Mouse (Mus musculus): Measurements from ENCODE around the gene Lonp1.
A peak's percentile ranks its signal among the peaks of the same experiment; 100 is the strongest.
"Not testable (repeated sequence)": the region's sequence is repeated elsewhere in the genome, so short reads cannot be mapped to it uniquely, and the experiment has no call there.

The Lonp1 gene

GRCm38 (mm10) chr17:56625495-56625894, 1.2 kb downstream of the Lonp1 start:
- DNase-seq (ENCODE audit: low read depth), result peak; percentile 35

- no peak for DNase-seq (ENCODE audit: low read depth)
These were observed 9.1 kb downstream of the Lonp1 start for GRCm38 (mm10) chr17:56617628-56618027.

DNA sequence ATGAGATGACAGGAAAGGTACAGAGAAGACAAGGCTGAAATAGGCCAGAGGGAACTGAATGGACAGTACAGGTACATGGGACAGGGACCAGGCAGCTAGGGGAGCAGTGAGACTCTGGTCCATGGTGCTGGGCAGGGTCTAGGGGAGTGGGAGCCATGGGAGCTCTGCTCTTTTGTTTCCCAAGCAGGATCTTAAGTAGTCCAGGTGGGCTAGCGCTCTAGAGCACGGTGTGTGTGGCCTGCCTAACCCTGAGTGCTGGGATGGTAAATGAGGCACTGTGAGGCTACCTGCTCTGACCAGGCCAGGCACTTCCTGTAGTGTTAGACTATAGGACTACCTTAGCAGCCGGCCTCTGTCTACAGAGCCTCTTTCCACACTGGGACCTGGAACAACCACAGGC, 10.0 kb downstream of the Lonp1 start:
- no peak for DNase-seq (ENCODE audit: low read depth)

GRCm38 (mm10) chr17:56615792-56616191, 10.9 kb downstream of the Lonp1 start:
- no peak for DNase-seq (ENCODE audit: low read depth)

DNA sequence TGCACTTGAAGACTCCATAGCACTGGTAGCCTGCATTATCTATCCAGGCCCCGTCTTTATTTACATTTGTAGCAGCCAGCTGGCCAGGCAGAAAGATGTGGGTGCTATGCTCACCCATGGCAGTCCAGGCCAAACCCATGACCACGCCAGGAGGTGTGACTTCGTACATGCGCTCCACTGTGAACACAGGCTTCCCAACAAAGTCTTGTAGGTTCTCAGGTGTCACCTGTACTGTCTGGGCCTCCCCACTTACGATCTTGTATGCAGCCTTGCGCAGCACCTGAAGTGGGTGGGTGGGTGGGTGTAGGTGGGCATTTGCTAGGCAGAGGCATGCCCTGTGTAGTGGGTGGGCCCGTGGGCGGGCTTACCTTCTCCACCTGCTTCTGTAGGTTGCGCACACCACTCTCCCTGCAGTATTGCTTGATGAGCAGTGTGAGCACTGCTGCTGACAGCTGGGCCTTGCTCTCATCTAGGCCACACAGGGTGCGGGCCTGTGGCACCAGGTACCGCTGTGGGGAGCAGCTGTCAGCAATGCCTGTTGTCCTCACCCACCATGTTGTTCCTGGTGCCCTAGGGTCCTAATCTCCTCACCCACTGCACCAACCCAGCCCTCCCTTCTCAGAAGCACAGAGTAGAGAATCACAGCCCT, 11.4 kb downstream of the Lonp1 start:
- DNase-seq (ENCODE audit: low read depth), result no peak

DNA sequence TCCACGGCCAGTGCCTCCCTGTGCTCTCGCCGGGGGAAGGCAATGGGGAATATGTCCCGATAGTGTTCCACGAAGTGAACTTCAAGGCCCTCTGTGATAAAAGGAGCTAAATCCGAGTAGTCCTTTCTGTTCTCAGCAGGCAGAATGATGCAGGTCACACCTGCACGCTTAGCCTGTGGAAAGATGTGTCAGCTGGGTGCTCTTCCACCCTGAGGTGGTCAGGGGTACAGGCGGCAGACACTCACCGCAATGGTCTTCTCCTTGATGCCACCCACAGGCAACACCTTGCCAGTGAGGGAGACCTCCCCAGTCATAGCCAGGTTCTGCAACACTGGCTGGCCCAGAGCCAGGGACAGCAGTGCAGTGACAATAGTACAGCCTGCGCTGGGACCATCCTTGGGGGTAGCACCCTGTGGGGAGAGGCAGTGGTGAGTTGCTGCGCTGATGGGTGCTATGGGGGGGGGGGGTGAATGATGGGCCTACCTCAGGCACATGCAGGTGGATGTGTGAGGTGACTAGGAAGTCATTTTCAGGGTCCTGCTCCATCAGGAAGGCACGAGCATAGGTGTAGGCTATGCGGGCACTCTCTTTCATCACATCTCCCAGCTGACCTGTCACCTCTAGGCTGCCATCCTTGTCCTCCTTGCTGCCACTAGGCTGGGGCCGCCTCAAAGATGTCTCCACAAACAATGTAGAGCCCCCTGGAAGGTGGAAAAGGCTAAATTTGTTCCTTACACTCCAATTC, 12.1 kb downstream of the Lonp1 start:
- DNase-seq (ENCODE audit: low read depth), result peak; percentile 43

- DNase-seq (ENCODE audit: low read depth), result peak; percentile 44
These were observed 12.8 kb downstream of the Lonp1 start for GRCm38 (mm10) chr17:56613893-56614292.

DNA sequence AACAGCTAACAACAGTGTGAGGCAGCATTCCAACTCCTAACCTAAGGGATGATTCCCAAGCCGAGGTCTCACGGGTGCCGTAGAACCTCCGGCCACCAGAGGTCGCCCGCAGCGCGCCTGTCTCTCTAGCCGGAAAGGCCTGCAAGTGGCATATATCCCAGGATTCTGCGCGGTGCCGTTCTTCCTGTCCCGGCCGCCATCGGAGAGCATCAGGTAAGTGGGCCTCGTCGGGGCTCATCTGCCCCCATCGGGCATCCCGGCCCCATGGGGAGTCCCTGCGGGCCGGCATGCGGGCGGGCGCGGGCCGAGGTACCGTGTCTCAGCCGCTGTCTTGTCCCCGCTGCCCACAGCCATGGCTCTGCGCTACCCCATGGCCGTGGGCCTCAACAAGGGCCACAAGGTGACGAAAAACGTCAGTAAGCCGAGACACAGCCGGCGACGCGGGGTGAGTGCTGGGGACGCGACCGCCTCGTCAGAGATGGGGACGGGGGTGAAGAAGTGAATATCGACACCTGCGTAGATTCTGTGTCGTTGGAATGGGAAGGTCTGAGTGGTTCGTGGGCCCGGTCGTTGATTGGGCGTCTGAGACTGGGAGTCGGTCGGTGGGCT, 13.3 kb downstream of the Lonp1 start, which contains the start of gene Rpl36:
Gene Rpl36 (plus strand): TSS at position 181 of the 609 bp plus-strand sequence.
- peak; percentile 98 for DNase-seq (ENCODE audit: low read depth)

- not testable (repeated sequence) for DNase-seq (ENCODE audit: low read depth)
These were observed 14.1 kb downstream of the Lonp1 start for GRCm38 (mm10) chr17:56612565-56612939.

DNA sequence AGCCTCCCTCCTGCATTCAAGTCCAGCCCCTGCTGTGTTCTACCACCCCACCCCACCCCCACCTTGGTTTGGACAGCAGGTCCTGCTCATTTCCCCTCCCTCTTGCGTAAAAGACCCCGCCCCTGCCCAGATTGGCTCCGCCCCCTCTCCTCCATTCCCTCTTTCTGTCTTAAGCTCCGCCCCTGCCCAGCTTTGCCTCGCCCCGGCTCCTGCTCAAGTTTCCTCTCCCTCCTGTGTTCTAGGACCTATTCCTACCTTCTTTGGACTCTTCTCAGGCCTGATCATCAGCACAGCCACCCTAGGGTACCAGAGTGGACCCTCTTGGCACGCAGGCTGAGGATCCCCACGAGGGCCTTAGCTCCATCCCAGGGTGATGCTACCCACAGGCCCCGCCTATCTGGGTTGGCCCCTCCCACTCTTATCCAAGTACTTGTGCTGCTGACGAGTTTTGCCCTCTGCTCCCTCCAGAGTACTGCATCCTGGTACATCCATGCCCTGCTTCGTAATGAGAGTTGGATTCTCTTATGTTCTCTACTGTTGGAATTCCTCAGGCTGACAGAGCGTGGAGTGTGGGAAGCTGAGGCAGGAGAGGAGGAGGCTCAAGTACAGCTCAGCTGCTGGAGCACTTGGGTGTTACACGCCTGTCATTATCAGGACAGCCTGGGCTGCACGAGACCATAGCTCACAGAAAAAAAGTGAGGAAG, 14.7 kb downstream of the Lonp1 start:
- DNase-seq (ENCODE audit: low read depth), result peak; percentile 77

- DNase-seq (ENCODE audit: low read depth), result no peak
These were observed 15.4 kb downstream of the Lonp1 start for GRCm38 (mm10) chr17:56611323-56611722.

- DNase-seq (ENCODE audit: low read depth), result peak; percentile 97
These were observed 17.1 kb downstream of the Lonp1 start, which contains the start of gene 2410015M20Rik for GRCm38 (mm10) chr17:56609452-56610171. 2410015M20Rik (minus strand) TSS chr17:56609771.

DNA sequence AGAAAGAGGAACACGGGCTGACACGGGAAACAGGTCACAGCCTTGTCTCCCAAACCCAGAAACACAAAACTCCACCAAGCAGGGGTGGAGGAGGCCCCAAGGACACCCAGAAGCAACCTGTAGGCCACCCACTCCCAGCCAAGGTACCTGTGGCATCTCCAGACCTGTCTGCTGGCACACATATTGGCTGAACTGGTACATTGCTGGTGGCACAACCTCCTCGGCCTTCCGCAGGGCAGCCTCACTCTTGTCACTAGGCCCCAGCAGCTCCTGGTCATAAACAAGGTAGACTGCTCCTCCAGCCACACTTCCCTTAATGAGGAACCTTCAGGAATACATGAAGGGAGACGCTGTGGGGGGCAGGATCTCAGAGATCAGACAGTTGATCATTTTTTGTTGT, 18.0 kb downstream of the Lonp1 start:
- DNase-seq (ENCODE audit: low read depth), result no peak

GRCm38 (mm10) chr17:56607521-56608062, 19.1 kb downstream of the Lonp1 start:
- DNase-seq (ENCODE audit: low read depth), result no peak

DNA sequence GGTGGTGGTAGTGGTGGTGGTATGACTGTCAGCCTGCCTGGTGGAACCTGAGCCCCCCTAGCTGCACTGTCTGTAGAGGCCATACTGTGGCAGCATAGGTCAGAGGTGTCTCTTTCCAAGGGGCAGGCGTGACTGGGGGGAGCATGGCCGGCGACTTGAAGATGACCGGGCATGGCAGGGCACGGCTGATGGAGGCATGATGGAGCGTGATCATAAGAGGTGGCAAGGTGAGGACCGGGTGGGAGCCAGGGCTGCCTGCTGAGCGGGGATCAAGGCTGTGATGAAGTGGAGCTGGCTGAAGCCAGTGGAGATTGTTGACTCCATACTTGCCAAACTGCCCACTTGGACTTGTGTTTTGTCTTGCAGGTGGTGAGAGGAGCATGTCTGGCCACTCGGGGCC, 21.3 kb downstream of the Lonp1 start:
- DNase-seq (ENCODE audit: low read depth), result no peak

DNA sequence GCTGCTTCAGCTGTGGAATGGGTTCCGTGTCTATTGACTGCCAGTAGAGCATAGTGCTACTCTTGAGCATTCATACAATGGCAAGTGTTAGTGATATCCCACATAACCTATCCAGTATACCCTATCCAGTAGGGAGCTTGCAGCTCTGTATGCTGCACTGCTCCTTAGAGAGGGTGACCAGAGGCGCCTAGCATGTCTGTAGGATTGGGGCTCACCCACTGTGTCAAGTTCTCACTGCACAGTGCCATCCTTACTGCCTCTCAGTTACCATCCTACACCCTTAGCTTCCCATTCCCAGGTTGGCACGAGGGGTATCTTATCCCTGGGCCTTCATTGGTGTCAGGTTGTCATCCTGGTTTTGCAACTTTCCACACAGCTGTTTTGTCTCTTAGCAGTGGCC, 22.3 kb downstream of the Lonp1 start:
- DNase-seq (ENCODE audit: low read depth), result no peak

DNA sequence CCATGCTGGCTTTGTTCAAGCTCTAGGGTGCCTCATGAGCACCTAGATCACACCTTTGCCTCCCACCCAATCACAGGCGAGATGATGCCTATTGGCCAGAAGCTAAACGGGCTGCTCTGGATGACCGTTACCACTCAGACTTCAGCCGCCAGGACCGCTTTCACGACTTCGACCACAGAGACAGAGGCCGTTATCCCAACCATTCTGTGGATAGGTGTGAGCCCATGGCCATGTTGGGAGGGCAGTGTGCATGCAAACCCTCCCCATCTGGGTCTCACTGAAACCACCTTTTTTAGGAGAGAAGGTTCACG, 22.7 kb downstream of the Lonp1 start:
- DNase-seq (ENCODE audit: low read depth), result no peak

GRCm38 (mm10) chr17:56603186-56604069, 23.3 kb downstream of the Lonp1 start:
- no peak for DNase-seq (ENCODE audit: low read depth)

DNA sequence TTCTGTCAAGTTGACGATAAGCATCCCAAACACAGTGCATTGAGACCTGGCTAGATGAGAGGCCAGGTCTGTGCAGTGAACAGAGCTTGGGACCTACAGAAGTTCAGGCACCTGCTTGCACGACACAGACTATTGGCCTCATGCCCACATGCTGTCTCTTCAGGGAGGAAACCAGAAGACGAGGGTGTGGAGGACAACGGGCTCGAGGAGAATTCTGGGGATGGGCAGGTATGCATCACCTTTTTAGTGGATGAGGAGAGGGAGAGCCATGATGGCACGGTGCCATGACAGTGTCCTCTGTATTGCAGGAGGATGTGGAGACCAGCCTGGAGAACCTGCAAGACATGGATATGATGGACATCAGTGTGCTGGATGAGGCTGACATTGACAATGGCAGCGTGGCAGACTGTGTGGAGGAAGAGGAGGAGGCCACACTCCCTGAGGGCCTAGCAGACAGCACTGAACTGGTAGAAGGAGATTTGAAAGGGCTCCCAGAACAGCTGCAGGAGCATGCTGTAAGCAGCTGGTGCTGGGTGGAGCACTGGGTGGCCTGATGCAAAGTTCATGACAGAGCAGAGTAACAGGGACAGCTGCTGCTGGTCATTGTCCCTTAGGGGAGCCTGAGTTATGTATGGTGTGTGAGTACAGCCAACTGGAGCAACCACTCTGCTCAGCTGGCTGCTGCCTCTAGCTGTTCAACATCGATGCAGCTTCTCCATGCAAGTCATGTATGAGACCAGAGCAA, 33.0 kb downstream of the Lonp1 start:
- DNase-seq (ENCODE audit: low read depth), result no peak

DNA sequence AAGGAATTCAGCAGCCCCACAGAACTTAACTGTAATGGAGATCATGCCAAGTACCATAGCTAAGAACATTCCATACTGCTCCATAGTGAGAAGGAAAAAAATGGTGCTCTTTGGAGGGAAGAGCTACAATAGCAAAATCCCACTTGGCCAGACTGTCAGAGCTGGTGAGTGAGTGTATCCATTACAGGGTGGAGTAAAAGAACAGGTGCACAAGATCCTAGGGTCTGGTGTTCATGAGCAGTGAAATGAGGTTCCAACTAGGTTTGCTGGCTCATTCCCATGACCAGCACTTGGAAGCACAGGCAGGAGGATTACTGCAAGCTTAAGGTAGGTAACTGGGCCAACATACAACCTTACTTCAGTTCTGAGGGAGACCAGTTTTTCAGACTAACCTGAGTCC, 34.1 kb downstream of the Lonp1 start:
- DNase-seq (ENCODE audit: low read depth), result no peak
